Mouse (Mus musculus) brain, embryonic 14.5 days (tissue): ENCODE measurements around the gene Hoxa13.

Source experiments
- CTCF ChIP-seq: fragments of 200-500 bp; IDR thresholded peaks from 2 replicates; pipeline ENCODE4 v1.5.1; 2012; ENCODE audit warnings: inconsistent platforms, mild to moderate bottlenecking, moderate library complexity, borderline replicate concordance; ENCODE audit not compliant: insufficient read depth, insufficient read length; ENCODE audit errors: extremely low read depth
- POLR2A ChIP-seq: fragments of 200-500 bp; IDR thresholded peaks from 2 replicates; pipeline ENCODE4 v1.6.1; 2012; ENCODE audit warnings: mild to moderate bottlenecking, inconsistent platforms, borderline replicate concordance; ENCODE audit not compliant: poor library complexity, insufficient read depth, insufficient read length, severe bottlenecking; ENCODE audit errors: extremely low read depth

DNA sequence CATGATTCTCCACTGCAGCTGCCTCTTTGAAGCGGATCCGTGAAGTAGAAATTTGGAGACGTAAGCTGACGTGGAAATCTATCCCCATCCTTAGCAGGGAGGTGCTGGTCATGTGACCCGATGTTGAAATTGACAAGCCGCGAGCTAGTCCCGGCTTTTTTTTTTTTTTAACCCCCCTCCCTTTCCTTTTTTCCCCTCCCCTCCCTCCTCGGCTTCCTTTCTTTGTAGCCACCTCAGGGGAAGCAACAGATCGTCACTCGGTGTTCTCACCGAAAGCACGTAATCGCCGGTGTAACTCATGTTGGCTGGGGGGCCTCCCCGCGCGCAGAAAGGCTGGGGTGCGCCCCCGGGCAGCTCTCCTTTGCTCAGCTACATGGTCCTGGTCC, 14.9 kb downstream of the Hoxa13 start, which contains the start of gene Hoxa11:
- TF ChIP-seq POLR2A (no peak), CTCF (no peak)
